Mouse (Mus musculus) ovary, postnatal 10 days (tissue): ENCODE data around the gene Hddc2.
"Not testable (repeated sequence)": the region's sequence is repeated elsewhere in the genome, so short reads cannot be mapped to it uniquely, and the experiment has no call there.

ENCODE experiments used
- DNase-seq: peaks from one replicate; pipeline ENCODE4 v3.0.0; 2022; ENCODE audit warnings: low spot score

Gene Hddc2

GRCm38 (mm10) chr10:31354141-31354540, 41.0 kb downstream of the Hddc2 start:
- no peak for DNase-seq

- no peak for DNase-seq
Measured at GRCm38 (mm10) chr10:31354886-31355461, 41.8 kb downstream of the Hddc2 start.

DNA sequence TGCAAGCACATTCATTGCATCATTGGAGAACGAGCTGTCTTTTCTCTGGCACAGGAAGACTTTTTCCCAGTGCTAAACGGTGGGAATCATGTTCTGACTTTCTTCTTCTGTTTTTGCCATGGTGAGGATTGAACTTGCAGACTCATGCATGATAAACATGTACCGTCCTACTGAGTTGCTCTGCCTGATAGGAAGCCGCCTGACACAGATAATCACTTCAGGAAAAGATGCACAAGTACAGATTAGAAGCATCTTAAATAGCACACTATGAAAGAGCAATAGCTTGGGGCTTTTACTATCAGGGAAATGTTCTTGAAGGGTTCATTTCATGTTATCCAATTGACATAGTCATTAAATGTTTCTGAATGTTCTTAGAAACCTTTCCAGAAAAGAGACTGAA, 46.6 kb downstream of the Hddc2 start:
- no peak for DNase-seq

GRCm38 (mm10) chr10:31370200-31370599, 57.0 kb downstream of the Hddc2 start:
- DNase-seq: not testable (repeated sequence)
